Mouse (Mus musculus): ENCODE results near the gene Fam214b. TPM values are rescaled to one million over a fixed set of nuclear protein-coding genes. Genes with fewer than 3 reads are reported as not detected.

The Fam214b gene
- polyA plus RNA-seq, 1 experiment from 2014 or later = 17.2 TPM

- Histone ChIP-seq H3K4me2 (replicated peaks) (no peak overlapping the region), H3K27ac (replicated peaks) (no peak overlapping the region), H3K4me1 (peaks cover 5% of the 10 kb centered on the region; the same call in 1 of the 2 replicates), H3K36me3 (no peaks in the 10 kb centered on the region), H3K9ac (no peak overlapping the region), H3K27me3 (peaks cover 10% of the 10 kb centered on the region), H3K4me3 (replicated peaks) (no peak overlapping the region), H3K9me3 (replicated peaks) (no peaks in the 10 kb centered on the region)
- 87% methylated on average over 5 of the region's 5 CpGs for WGBS
- ATAC-seq (ENCODE audit: insufficient number of reproducible peaks, low FRiP score, low TSS enrichment, low read depth) = no peak
These were observed 11.6 kb upstream of the Fam214b start for GRCm38 (mm10) chr4:43057654-43058053.

GRCm38 (mm10) chr4:43052627-43053026, 6.6 kb upstream of the Fam214b start:
- Histone ChIP-seq H3K9ac (no peak overlapping the region), H3K27me3 (no peaks in the 10 kb centered on the region), H3K4me2 (replicated peaks) (no peak overlapping the region), H3K9me3 (replicated peaks) (no peaks in the 10 kb centered on the region), H3K36me3 (no peaks in the 10 kb centered on the region), H3K4me1 (no peaks in the 10 kb centered on the region), H3K27ac (replicated peaks) (no peak overlapping the region), H3K4me3 (replicated peaks) (no peak overlapping the region)
- WGBS = 9% methylated on average over 4 of the region's 4 CpGs
- ATAC-seq (ENCODE audit: insufficient number of reproducible peaks, low FRiP score, low TSS enrichment, low read depth) = no peak

GRCm38 (mm10) chr4:43047231-43047630, 1.2 kb upstream of the Fam214b start:
- Histone ChIP-seq H3K9ac (no peak overlapping the region), H3K9me3 (replicated peaks) (no peaks in the 10 kb centered on the region), H3K27ac (replicated peaks) (no peak overlapping the region), H3K36me3 (no peaks in the 10 kb centered on the region), H3K4me1 (peaks cover 20% of the 10 kb centered on the region), H3K4me3 (replicated peaks) (no peak overlapping the region), H3K4me2 (replicated peaks) (no peak overlapping the region), H3K27me3 (no peaks in the 10 kb centered on the region)
- no peak for ATAC-seq (ENCODE audit: insufficient number of reproducible peaks, low FRiP score, low TSS enrichment, low read depth)
- 4% methylated on average over 5 of the region's 5 CpGs for WGBS

- Histone ChIP-seq H3K4me2 (replicated peaks) (0 out of 2 replicates have a peak overlapping the region, but pooled peaks have one; percentile 10), H3K27ac (replicated peaks) (no peak overlapping the region), H3K36me3 (no peaks in the 10 kb centered on the region), H3K4me3 (replicated peaks) (no peak overlapping the region), H3K4me1 (peaks cover 20% of the 10 kb centered on the region), H3K9me3 (replicated peaks) (no peaks in the 10 kb centered on the region), H3K27me3 (no peaks in the 10 kb centered on the region), H3K9ac (no peak overlapping the region)
- 49% methylated on average over 5 of the region's 5 CpGs for WGBS
- no peak for ATAC-seq (ENCODE audit: insufficient number of reproducible peaks, low FRiP score, low TSS enrichment, low read depth)
These were observed 587 bp upstream of the Fam214b start for GRCm38 (mm10) chr4:43046607-43047006.

- Histone ChIP-seq H3K27me3 (no peaks in the 10 kb centered on the region), H3K4me1 (peaks cover 26% of the 10 kb centered on the region), H3K4me3 (replicated peaks) (peak overlapping the region; percentile 65), H3K9me3 (replicated peaks) (no peaks in the 10 kb centered on the region), H3K4me2 (replicated peaks) (peak overlapping the region; percentile 63), H3K9ac (peak overlapping the region; percentile 40), H3K36me3 (no peaks in the 10 kb centered on the region), H3K27ac (replicated peaks) (peak overlapping the region; percentile 75)
- peak; percentile 3 for ATAC-seq (ENCODE audit: insufficient number of reproducible peaks, low FRiP score, low TSS enrichment, low read depth)
- 4% methylated on average over 13 of the region's 13 CpGs for WGBS
These were observed 748 bp downstream of the Fam214b start for GRCm38 (mm10) chr4:43045285-43045658.

GRCm38 (mm10) chr4:43044673-43045072, 1.3 kb downstream of the Fam214b start:
- WGBS = 18% methylated on average over 4 of the region's 4 CpGs
- H3K27me3 ChIP-seq = no peaks in the 10 kb centered on the region
- H3K27ac ChIP-seq (replicated peaks) = peak overlapping the region; percentile 75
- H3K4me3 ChIP-seq (replicated peaks) = peak overlapping the region; percentile 65
- no peak for ATAC-seq (ENCODE audit: insufficient number of reproducible peaks, low FRiP score, low TSS enrichment, low read depth)
- peak overlapping the region; percentile 63 for H3K4me2 ChIP-seq (replicated peaks)
- H3K4me1 ChIP-seq = peaks cover 26% of the 10 kb centered on the region
- no peaks in the 10 kb centered on the region for H3K9me3 ChIP-seq (replicated peaks)
- H3K9ac ChIP-seq = peak overlapping the region; percentile 40; the same call in 1 of the 2 replicates
- no peaks in the 10 kb centered on the region for H3K36me3 ChIP-seq

GRCm38 (mm10) chr4:43043644-43044357, 2.2 kb downstream of the Fam214b start:
- H3K36me3 ChIP-seq = no peaks in the 10 kb centered on the region
- no peak overlapping the region for H3K9ac ChIP-seq
- H3K27ac ChIP-seq (replicated peaks) = peak overlapping the region; percentile 75
- peak overlapping the region; percentile 63 for H3K4me2 ChIP-seq (replicated peaks)
- H3K27me3 ChIP-seq = no peaks in the 10 kb centered on the region
- WGBS = 19% methylated on average over 7 of the region's 7 CpGs
- no peaks in the 10 kb centered on the region for H3K9me3 ChIP-seq (replicated peaks)
- ATAC-seq (ENCODE audit: insufficient number of reproducible peaks, low FRiP score, low TSS enrichment, low read depth) = peak; percentile 5; the same call in 1 of the 2 replicates
- H3K4me3 ChIP-seq (replicated peaks) = peak overlapping the region; percentile 11; the same call in 1 of the 2 replicates
- H3K4me1 ChIP-seq = peaks cover 34% of the 10 kb centered on the region

GRCm38 (mm10) chr4:43040881-43041547, 5.0 kb downstream of the Fam214b start:
- Histone ChIP-seq H3K27me3 (no peaks in the 10 kb centered on the region), H3K27ac (replicated peaks) (peak overlapping the region; percentile 48; the same call in 1 of the 2 replicates), H3K4me1 (peaks cover 32% of the 10 kb centered on the region), H3K4me3 (replicated peaks) (no peak overlapping the region), H3K36me3 (0 out of 2 replicates have a peak, but pooled peaks cover 4% of the 10 kb centered on the region), H3K4me2 (replicated peaks) (no peak overlapping the region), H3K9ac (no peak overlapping the region), H3K9me3 (replicated peaks) (no peaks in the 10 kb centered on the region)
- no peak for ATAC-seq (ENCODE audit: insufficient number of reproducible peaks, low FRiP score, low TSS enrichment, low read depth)
- WGBS = 82% methylated on average over 9 of the region's 9 CpGs

GRCm38 (mm10) chr4:43040114-43040572, 5.9 kb downstream of the Fam214b start:
- H3K4me1 ChIP-seq = peaks cover 32% of the 10 kb centered on the region
- H3K9ac ChIP-seq = peak overlapping the region; percentile 39
- peak overlapping the region; percentile 57 for H3K4me3 ChIP-seq (replicated peaks)
- peak overlapping the region; percentile 75 for H3K4me2 ChIP-seq (replicated peaks)
- peaks cover 12% of the 10 kb centered on the region; the same call in 1 of the 2 replicates for H3K36me3 ChIP-seq
- peak; percentile 99 for ATAC-seq (ENCODE audit: insufficient number of reproducible peaks, low FRiP score, low TSS enrichment, low read depth)
- no peaks in the 10 kb centered on the region for H3K27me3 ChIP-seq
- H3K27ac ChIP-seq (replicated peaks) = peak overlapping the region; percentile 61
- no peaks in the 10 kb centered on the region for H3K9me3 ChIP-seq (replicated peaks)
- under 1% methylated on average over 25 of the region's 25 CpGs for WGBS

GRCm38 (mm10) chr4:43039609-43040008, 6.4 kb downstream of the Fam214b start:
- H3K27me3 ChIP-seq = no peaks in the 10 kb centered on the region
- no peak for ATAC-seq (ENCODE audit: insufficient number of reproducible peaks, low FRiP score, low TSS enrichment, low read depth)
- H3K27ac ChIP-seq (replicated peaks) = peak overlapping the region; percentile 61
- peaks cover 16% of the 10 kb centered on the region; the same call in 1 of the 2 replicates for H3K36me3 ChIP-seq
- H3K4me3 ChIP-seq (replicated peaks) = peak overlapping the region; percentile 57
- no peaks in the 10 kb centered on the region for H3K9me3 ChIP-seq (replicated peaks)
- peaks cover 26% of the 10 kb centered on the region for H3K4me1 ChIP-seq
- H3K4me2 ChIP-seq (replicated peaks) = peak overlapping the region; percentile 75
- peak overlapping the region; percentile 39 for H3K9ac ChIP-seq
- WGBS = 2% methylated on average over 11 of the region's 11 CpGs
